Mouse (Mus musculus) erythroblast, embryonic 14.5 days (primary cell): ENCODE measurements around the gene Ccdc170.

Experiments used
- GATA1 ChIP-seq: IDR thresholded peaks from 2 replicates; pipeline ENCODE4 v1.6.1; 2012; ENCODE audit warnings: low read length, inconsistent platforms, mixed read lengths
- TAL1 ChIP-seq: IDR thresholded peaks from 3 replicates; pipeline ENCODE4 v1.6.1; 2012; ENCODE audit warnings: low read length, inconsistent platforms, mixed read lengths

- TF ChIP-seq GATA1: no peak
- no peak for TF ChIP-seq TAL1
Observed at GRCm38 (mm10) chr10:4598916-4599315, 116.6 kb downstream of the Ccdc170 start.
